Mouse (Mus musculus) MEL (cell line): ENCODE data around the gene Ephb2. TPM values are rescaled to one million over a fixed set of nuclear protein-coding genes. Genes with fewer than 3 reads are reported as not detected.

Experiments
- DNase-seq: peaks from one replicate; pipeline ENCODE4 v3.0.0; 2011; ENCODE audit warnings: low read depth, low spot score
- H3K27ac ChIP-seq: 2 replicates; pipeline ENCODE4 v1.5.1; 2012; ENCODE audit warnings: low read depth, mild to moderate bottlenecking, control low read depth, low read length, moderate library complexity; ENCODE audit not compliant: control insufficient read depth
- H3K27me3 ChIP-seq, 2 experiments: fragments of 150-350 bp in 1 of 2; sonication (generic) in 1 of 2; 2 replicates each; pipeline ENCODE4 v1.6.1; 2012; ENCODE audit warnings: low read length in 2 of 2, mild to moderate bottlenecking in 2 of 2, improper control_type of control experiment in 1 of 2, moderate library complexity in 1 of 2; ENCODE audit not compliant: insufficient read depth in 2 of 2, control insufficient read depth in 1 of 2
- H3K36me3 ChIP-seq, 2 experiments: 2 replicates each; pipeline ENCODE4 v1.6.1; 2012 to 2014; ENCODE audit warnings: low read length in 2 of 2, improper control_type of control experiment in 1 of 2, inconsistent platforms in 1 of 2, mild to moderate bottlenecking in 1 of 2; ENCODE audit not compliant: insufficient read depth in 2 of 2, control insufficient read depth in 1 of 2
- H3K4me1 ChIP-seq, 2 experiments: fragments of 150-350 bp in 1 of 2; sonication (generic) in 1 of 2; 2 replicates each; pipeline ENCODE4 v1.6.1; 2012; ENCODE audit warnings: low read length in 2 of 2, improper control_type of control experiment in 1 of 2, mild to moderate bottlenecking in 1 of 2; ENCODE audit not compliant: insufficient read depth in 2 of 2, control insufficient read depth in 1 of 2
- H3K4me3 ChIP-seq, 2 experiments: fragments of 150-350 bp in 1 of 2; sonication (generic) in 1 of 2; 2 replicates each; pipeline ENCODE4 v1.5.1; 2012; ENCODE audit warnings: low read depth in 2 of 2, low read length in 2 of 2, mild to moderate bottlenecking in 2 of 2, moderate library complexity in 2 of 2, control low read depth in 1 of 2, improper control_type of control experiment in 1 of 2; ENCODE audit not compliant: control insufficient read depth in 1 of 2, insufficient read depth in 1 of 2
- H3K79me2 ChIP-seq: 2 replicates; pipeline ENCODE4 v1.6.1; 2012; ENCODE audit warnings: mild to moderate bottlenecking, low read length, moderate library complexity; ENCODE audit not compliant: control insufficient read depth, poor library complexity, insufficient read depth
- H3K9ac ChIP-seq: 2 replicates; pipeline ENCODE4 v1.6.1; 2012; ENCODE audit warnings: low read depth, mild to moderate bottlenecking, control low read depth, low read length, moderate library complexity; ENCODE audit not compliant: control insufficient read depth, poor library complexity, severe bottlenecking
- H3K9me3 ChIP-seq: fragments of 150-350 bp; sonication (generic); replicated peaks from 2 replicates; pipeline ENCODE4 v1.6.1; 2012; ENCODE audit warnings: mild to moderate bottlenecking, low read length, improper control_type of control experiment, moderate library complexity; ENCODE audit not compliant: insufficient read depth
- BHLHE40 ChIP-seq: IDR thresholded peaks from 2 replicates; pipeline ENCODE4 v1.6.1; 2012; ENCODE audit warnings: low read depth, mild to moderate bottlenecking, inconsistent platforms, low read length, improper control_type of control experiment, borderline replicate concordance
- CHD2 ChIP-seq: IDR thresholded peaks from 2 replicates; pipeline ENCODE4 v1.6.1; 2011; ENCODE audit warnings: low read length, improper control_type of control experiment
- ETS1 ChIP-seq: IDR thresholded peaks from 2 replicates; pipeline ENCODE4 v1.6.1; 2012; ENCODE audit warnings: low read depth, mild to moderate bottlenecking, inconsistent platforms, low read length, improper control_type of control experiment, moderate library complexity
- JUND ChIP-seq: IDR thresholded peaks from 2 replicates; pipeline ENCODE4 v1.6.1; 2011; ENCODE audit warnings: low read depth, mild to moderate bottlenecking, improper control_type of control experiment, low read length
- MAX ChIP-seq: IDR thresholded peaks from 2 replicates; pipeline ENCODE4 v1.6.1; 2011; ENCODE audit warnings: low read length, improper control_type of control experiment
- MAZ ChIP-seq: IDR thresholded peaks from 2 replicates; pipeline ENCODE4 v1.6.1; 2012; ENCODE audit warnings: low read depth, mild to moderate bottlenecking, inconsistent platforms, low read length, improper control_type of control experiment
- MEF2A ChIP-seq: IDR thresholded peaks from 2 replicates; pipeline ENCODE4 v1.6.1; 2014; ENCODE audit warnings: low read depth, mild to moderate bottlenecking, inconsistent platforms, low read length, improper control_type of control experiment; ENCODE audit not compliant: poor library complexity, insufficient replicate concordance, severe bottlenecking; ENCODE audit errors: extremely low read depth
- MXI1 ChIP-seq: IDR thresholded peaks from 2 replicates; pipeline ENCODE4 v1.6.1; 2011; ENCODE audit warnings: mild to moderate bottlenecking, low read depth, low read length, improper control_type of control experiment
- MYB ChIP-seq: IDR thresholded peaks from 2 replicates; pipeline ENCODE4 v1.6.1; 2011; ENCODE audit warnings: mild to moderate bottlenecking, low read depth, low read length, improper control_type of control experiment
- MYC ChIP-seq: IDR thresholded peaks from 2 replicates; pipeline ENCODE4 v1.6.1; 2011; ENCODE audit warnings: low read depth, mild to moderate bottlenecking, low read length, improper control_type of control experiment, moderate library complexity
- NELFE ChIP-seq: IDR thresholded peaks from 2 replicates; pipeline ENCODE4 v1.6.1; 2011; ENCODE audit warnings: low read depth, low read length, improper control_type of control experiment
- POLR2AphosphoS2 ChIP-seq: IDR thresholded peaks from 2 replicates; pipeline ENCODE4 v1.6.1; 2011; ENCODE audit warnings: low read length, improper control_type of control experiment
- POLR2AphosphoS5 ChIP-seq: IDR thresholded peaks from 2 replicates; pipeline ENCODE4 v1.6.1; 2012; ENCODE audit warnings: low read depth, borderline replicate concordance, mild to moderate bottlenecking, inconsistent platforms, low read length, moderate library complexity, mixed read lengths
- RAD21 ChIP-seq: IDR thresholded peaks from 2 replicates; pipeline ENCODE4 v1.6.1; 2011; ENCODE audit warnings: mild to moderate bottlenecking, low read depth, low read length, improper control_type of control experiment
- RCOR1 ChIP-seq: IDR thresholded peaks from 2 replicates; pipeline ENCODE4 v1.6.1; 2012; ENCODE audit warnings: low read depth, mild to moderate bottlenecking, inconsistent platforms, low read length, improper control_type of control experiment
- SIN3A ChIP-seq: IDR thresholded peaks from 2 replicates; pipeline ENCODE4 v1.6.1; 2012; ENCODE audit warnings: low read length, improper control_type of control experiment, inconsistent platforms
- SMC3 ChIP-seq: IDR thresholded peaks from 2 replicates; pipeline ENCODE4 v1.6.1; 2011; ENCODE audit warnings: low read depth, low read length, improper control_type of control experiment
- TAL1 ChIP-seq: IDR thresholded peaks from 2 replicates; pipeline ENCODE4 v1.6.1; 2012; ENCODE audit warnings: mild to moderate bottlenecking, inconsistent platforms, low read length, moderate library complexity, mixed read lengths
- TCF12 ChIP-seq: IDR thresholded peaks from 2 replicates; pipeline ENCODE4 v1.6.1; 2014; ENCODE audit warnings: low read depth, mild to moderate bottlenecking, inconsistent platforms, low read length, improper control_type of control experiment, moderate library complexity
- UBTF ChIP-seq: IDR thresholded peaks from 2 replicates; pipeline ENCODE4 v1.6.1; 2012; ENCODE audit warnings: low read depth, mild to moderate bottlenecking, inconsistent platforms, low read length, improper control_type of control experiment, moderate library complexity, borderline replicate concordance; ENCODE audit not compliant: insufficient read depth
- USF1 ChIP-seq: IDR thresholded peaks from 2 replicates; pipeline ENCODE4 v1.6.1; 2014; ENCODE audit warnings: low read depth, mild to moderate bottlenecking, inconsistent platforms, low read length, improper control_type of control experiment, moderate library complexity
- USF2 ChIP-seq, 2 experiments: IDR thresholded peaks; 2 replicates each; pipeline ENCODE4 v1.6.1; 2011 to 2012; ENCODE audit warnings: improper control_type of control experiment in 2 of 2, low read length in 2 of 2, borderline replicate concordance in 1 of 2, inconsistent platforms in 1 of 2, low read depth in 1 of 2, mild to moderate bottlenecking in 1 of 2; ENCODE audit not compliant: insufficient read depth in 1 of 2
- ZMIZ1 ChIP-seq: IDR thresholded peaks from 2 replicates; pipeline ENCODE4 v1.6.1; 2012; ENCODE audit warnings: low read depth, mild to moderate bottlenecking, inconsistent platforms, low read length, improper control_type of control experiment, moderate library complexity
- ZNF384 ChIP-seq: IDR thresholded peaks from 2 replicates; pipeline ENCODE4 v1.6.1; 2012; ENCODE audit warnings: low read depth, mild to moderate bottlenecking, inconsistent platforms, low read length, improper control_type of control experiment
- polyA plus RNA-seq, 2 experiments: library from polyadenylated mRNA; stranded (reverse) in 1 of 2; unstranded in 1 of 2; fragments of >175 nt in 1 of 2; fragments of >200 nt in 1 of 2; gene quantifications; 2 replicates each; pipeline versions ENCODE4 v1.2.1 to v1.2.4; 2012; ENCODE audit warnings: low replicate concordance in 2 of 2, low read depth in 1 of 2; ENCODE audit not compliant: insufficient read length in 2 of 2, insufficient read depth in 1 of 2, missing spikeins in 1 of 2
- total RNA-seq: library from RNA; depleted of rRNA; stranded (reverse); fragments of 300-350 nt; gene quantifications from 2 replicates; pipeline ENCODE4 v1.2.3, GENCODE M21; 2012

The Ephb2 gene
- total and polyA plus RNA-seq, 3 experiments: 1.9 to 4.1 TPM; not detected in 1

DNA sequence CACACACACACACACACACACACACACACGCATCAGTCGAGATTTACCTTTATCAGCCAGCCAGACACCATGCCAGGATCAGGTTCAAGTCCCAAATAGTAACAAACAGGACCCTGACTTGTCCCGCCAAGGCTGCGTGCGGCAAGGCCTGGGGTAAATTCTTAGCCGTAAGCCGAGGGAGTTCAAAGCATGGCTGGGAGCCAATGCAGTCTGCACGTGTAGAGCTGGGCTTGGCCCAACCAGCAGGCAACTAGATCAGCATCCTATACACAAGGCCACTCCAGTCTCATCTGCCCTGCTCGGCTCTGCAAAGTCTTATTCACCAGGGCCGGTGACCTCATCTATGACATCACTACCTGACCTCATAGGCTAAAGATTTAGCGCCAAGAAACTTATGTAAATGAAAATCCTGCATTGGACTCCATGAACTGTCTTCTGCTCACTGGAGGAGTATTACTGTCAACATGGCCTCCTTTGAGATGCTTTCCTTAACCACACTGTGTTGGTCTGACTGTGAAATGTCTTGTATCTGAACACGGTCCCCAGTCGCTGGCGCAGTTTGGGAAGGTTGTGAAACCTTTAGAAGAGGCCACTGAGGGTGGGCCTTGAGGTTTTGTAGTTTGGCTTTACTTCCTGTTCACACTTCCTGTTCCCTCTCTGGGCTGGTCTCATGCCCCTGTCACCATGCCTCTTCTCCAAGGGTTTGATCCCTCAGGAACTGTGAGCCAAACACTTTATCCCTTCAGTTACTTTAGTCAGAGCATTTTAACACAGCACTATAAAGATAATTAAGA is 117.4 kb downstream of the Ephb2 start:
- H3K27ac ChIP-seq: no peak overlapping the region

DNA sequence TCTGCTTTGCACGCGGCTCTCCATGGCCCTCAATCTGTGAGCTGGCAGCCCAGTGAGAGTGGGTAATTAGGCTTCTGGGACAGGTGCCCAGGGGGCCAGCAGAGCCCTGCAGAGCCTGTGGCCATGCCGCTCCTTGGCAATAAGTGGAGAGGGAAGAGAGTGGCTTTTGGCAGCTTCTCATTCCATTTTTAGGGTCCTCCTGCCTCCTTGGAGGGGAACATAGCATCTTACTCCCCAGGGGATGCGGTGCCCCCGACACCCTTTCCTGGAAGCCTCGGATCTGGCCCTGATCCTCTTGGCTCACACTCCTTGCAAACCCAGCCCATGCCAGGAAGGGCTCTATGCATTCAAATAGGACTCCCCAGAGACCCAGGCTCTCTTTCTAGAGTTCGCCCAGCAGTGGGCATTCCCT is 119.2 kb downstream of the Ephb2 start:
- Histone ChIP-seq H3K9ac (no peak overlapping the region), H3K36me3 (peaks cover 0 to 7% of the 10 kb centered on the region in 2 experiments; a peak in 1 of 4 replicates), H3K27me3 (no peaks in the 10 kb centered on the region), H3K79me2 (no peaks in the 10 kb centered on the region), H3K27ac (no peak overlapping the region), H3K4me1 (peaks cover 2 to 21% of the 10 kb centered on the region in 2 experiments), H3K4me3 (no peak overlapping the region), H3K9me3 (no peaks in the 10 kb centered on the region)
- no peak for DNase-seq
- TF ChIP-seq CHD2 (no peak), MXI1 (no peak), USF1 (no peak), NELFE (no peak), USF2 (IDR thresholded peaks at IDR 0.05; ENCODE audit: borderline replicate concordance in 1 of 2, insufficient read depth in 1 of 2, low read depth in 1 of 2, low read length in 2 of 2) (no peak), SMC3 (no peak), TCF12 (no peak), RCOR1 (no peak), ETS1 (no peak), BHLHE40 (no peak), MAX (no peak)

More for the DNA sequence above, 117.4 kb downstream of the Ephb2 start:
- no peak overlapping the region for H3K9ac ChIP-seq
- H3K4me3 ChIP-seq: no peak overlapping the region
- H3K4me1 ChIP-seq: peaks cover 0 to 15% of the 10 kb centered on the region in 2 experiments; a peak in 2 of 4 replicates
- peaks cover 0 to 7% of the 10 kb centered on the region in 2 experiments; a peak in 1 of 4 replicates for H3K36me3 ChIP-seq
- no peaks in the 10 kb centered on the region for H3K9me3 ChIP-seq
- TF ChIP-seq MYC: no peak
- TF ChIP-seq USF2 (IDR thresholded peaks at IDR 0.05; ENCODE audit: borderline replicate concordance in 1 of 2, insufficient read depth in 1 of 2, low read depth in 1 of 2, low read length in 2 of 2): no peak
- TF ChIP-seq MEF2A: no peak
- no peak for TF ChIP-seq SIN3A
- no peak for TF ChIP-seq ZMIZ1
- no peak for TF ChIP-seq POLR2AphosphoS2
- TF ChIP-seq UBTF: no peak
- no peak for TF ChIP-seq TAL1
- TF ChIP-seq MAZ: no peak
- no peak for TF ChIP-seq POLR2AphosphoS5
- TF ChIP-seq JUND: no peak
- TF ChIP-seq MXI1: no peak
- TF ChIP-seq ETS1: no peak
- TF ChIP-seq BHLHE40: no peak
- no peak for TF ChIP-seq ZNF384
- TF ChIP-seq RAD21: no peak
- TF ChIP-seq MYB: no peak
- peak; percentile 41 for DNase-seq
- H3K27me3 ChIP-seq: no peaks in the 10 kb centered on the region
- H3K79me2 ChIP-seq: no peaks in the 10 kb centered on the region
